Mouse (Mus musculus) embryonic facial prominence, embryonic 13.5 days (tissue): Measurements from ENCODE around the gene Xaf1. TPM values are rescaled to one million over a fixed set of nuclear protein-coding genes. Genes with fewer than 3 reads are reported as not detected.

Experiments used
- ATAC-seq: fragments of 200-750 bp; cut with Nextera tagmentation; 2 replicates; pipeline ENCODE4 v1.8.0; 2017; ENCODE audit warnings: low read depth; ENCODE audit not compliant: insufficient number of reproducible peaks, insufficient read depth, low FRiP score, low TSS enrichment
- H3K27ac ChIP-seq: fragments of 300-500 bp; sonication (generic); 2 replicates; pipeline ENCODE4 v1.5.1; 2015; ENCODE audit warnings: moderate library complexity, mild to moderate bottlenecking, inconsistent platforms
- H3K27me3 ChIP-seq: fragments of 300-500 bp; sonication (generic); 2 replicates; pipeline ENCODE4 v1.6.1; 2015; ENCODE audit warnings: mild to moderate bottlenecking, inconsistent platforms
- H3K36me3 ChIP-seq: fragments of 300-500 bp; sonication (generic); 2 replicates; pipeline ENCODE4 v1.6.1; 2015; ENCODE audit warnings: mild to moderate bottlenecking, inconsistent platforms
- H3K4me1 ChIP-seq: fragments of 300-500 bp; sonication (generic); 2 replicates; pipeline ENCODE4 v1.6.1; 2015; ENCODE audit warnings: inconsistent platforms
- H3K4me2 ChIP-seq: fragments of 300-500 bp; sonication (generic); 2 replicates; pipeline ENCODE4 v1.6.1; 2015; ENCODE audit warnings: moderate library complexity, mild to moderate bottlenecking, inconsistent platforms
- H3K4me3 ChIP-seq: fragments of 300-500 bp; sonication (generic); 2 replicates; pipeline ENCODE4 v1.5.1; 2015; ENCODE audit warnings: mild to moderate bottlenecking, inconsistent platforms
- H3K9ac ChIP-seq: fragments of 300-500 bp; sonication (generic); 2 replicates; pipeline ENCODE4 v1.6.1; 2015; ENCODE audit warnings: mild to moderate bottlenecking, inconsistent platforms
- H3K9me3 ChIP-seq: fragments of 300-500 bp; sonication (generic); 2 replicates; pipeline ENCODE4 v1.6.1; 2016; ENCODE audit warnings: inconsistent platforms
- WGBS: fragments of 180-500 bp; shearing (Covaris S2); methylation state at CpG from one replicate; pipeline ENCODE4 v1.1.7; 2015; ENCODE audit warnings: mixed read lengths; 5-methylcytosine and 5-hydroxymethylcytosine counted together
- polyA plus RNA-seq: library from polyadenylated mRNA; unstranded; fragments of >200 nt; fragmentation: Nextera tagmentation; extraction: Ambion mirVana; gene quantifications from 2 replicates; pipeline ENCODE4 v1.2.1, GENCODE M21; 2015

Gene Xaf1
- polyA plus RNA-seq: 2.2 and 2.3 TPM in 2 replicates

- Histone ChIP-seq H3K27ac (no peak within 1 kb of the TSS), H3K9me3 (no peaks in the 10 kb centered on the region), H3K27me3 (no peaks in the 10 kb centered on the region), H3K4me3 (no peak within 1 kb of the TSS; the same call in 1 of the 2 replicates), H3K36me3 (no peaks in the 10 kb centered on the region), H3K9ac (no peak within 1 kb of the TSS), H3K4me2 (peak within 1 kb of the TSS; percentile 28), H3K4me1 (no peaks in the 10 kb centered on the region)
- WGBS: 24% methylated on average over 6 of the region's 6 CpGs
- ATAC-seq: no peak
Measured at GRCm38 (mm10) chr11:72301334-72301733, at the start of gene Xaf1. Gene Xaf1 (plus strand): TSS chr11:72301629.

- WGBS: 89% methylated on average over 4 of the region's 4 CpGs
- H3K4me1 ChIP-seq: no peaks in the 10 kb centered on the region
Measured at GRCm38 (mm10) chr11:72255629-72256028, 45.8 kb upstream of the Xaf1 start.

GRCm38 (mm10) chr11:72256441-72256840, 45.0 kb upstream of the Xaf1 start:
- no peak for ATAC-seq

More at GRCm38 (mm10) chr11:72255629-72256028, 45.8 kb upstream of the Xaf1 start:
- Histone ChIP-seq H3K4me2 (no peak overlapping the region), H3K9ac (no peak overlapping the region), H3K9me3 (no peaks in the 10 kb centered on the region), H3K36me3 (no peaks in the 10 kb centered on the region), H3K27me3 (0 out of 2 replicates have a peak, but pooled peaks cover under 1% of the 10 kb centered on the region), H3K27ac (no peak overlapping the region), H3K4me3 (no peak overlapping the region)
- ATAC-seq: no peak

GRCm38 (mm10) chr11:72265483-72265882, 35.9 kb upstream of the Xaf1 start:
- H3K36me3 ChIP-seq: no peaks in the 10 kb centered on the region
- peaks cover 18% of the 10 kb centered on the region for H3K4me1 ChIP-seq
- no peak overlapping the region for H3K27ac ChIP-seq
- no peaks in the 10 kb centered on the region for H3K9me3 ChIP-seq
- WGBS: 6% methylated on average over 11 of the region's 11 CpGs
- H3K27me3 ChIP-seq: peaks cover 54% of the 10 kb centered on the region
- ATAC-seq: no peak
- 0 out of 2 replicates have a peak overlapping the region, but pooled peaks have one; percentile 65 for H3K9ac ChIP-seq
- H3K4me3 ChIP-seq: peak overlapping the region; percentile 47
- H3K4me2 ChIP-seq: peak overlapping the region; percentile 82

More at GRCm38 (mm10) chr11:72256441-72256840, 45.0 kb upstream of the Xaf1 start:
- Histone ChIP-seq H3K4me3 (no peak overlapping the region), H3K27ac (no peak overlapping the region), H3K36me3 (no peaks in the 10 kb centered on the region), H3K9me3 (no peaks in the 10 kb centered on the region), H3K9ac (no peak overlapping the region), H3K27me3 (no peaks in the 10 kb centered on the region), H3K4me2 (no peak overlapping the region), H3K4me1 (no peaks in the 10 kb centered on the region)
- WGBS: 74% methylated on average over 2 of the region's 2 CpGs

- Histone ChIP-seq H3K4me2 (peak overlapping the region; percentile 82), H3K4me3 (peak overlapping the region; percentile 47), H3K27ac (no peak overlapping the region), H3K36me3 (no peaks in the 10 kb centered on the region), H3K4me1 (peaks cover 18% of the 10 kb centered on the region), H3K27me3 (peaks cover 54% of the 10 kb centered on the region), H3K9me3 (no peaks in the 10 kb centered on the region), H3K9ac (peak overlapping the region; percentile 65)
- ATAC-seq: peak; percentile 78
- WGBS: 1% methylated on average over 46 of the region's 46 CpGs
Measured at GRCm38 (mm10) chr11:72266207-72266959, 35.0 kb upstream of the Xaf1 start.

GRCm38 (mm10) chr11:72266960-72267560, 34.4 kb upstream of the Xaf1 start, which contains the start of gene Slc13a5:
Gene Slc13a5 (minus strand): TSS chr11:72267222.
- no peaks in the 10 kb centered on the region for H3K36me3 ChIP-seq
- WGBS: 3% methylated on average over 36 of the region's 36 CpGs
- peak within 1 kb of the TSS; percentile 82 for H3K4me2 ChIP-seq
- peak within 1 kb of the TSS; percentile 47 for H3K4me3 ChIP-seq
- peaks cover 54% of the 10 kb centered on the region for H3K27me3 ChIP-seq
- no peak within 1 kb of the TSS for H3K27ac ChIP-seq
- H3K4me1 ChIP-seq: peaks cover 18% of the 10 kb centered on the region
- H3K9me3 ChIP-seq: no peaks in the 10 kb centered on the region
- no peak for ATAC-seq
- H3K9ac ChIP-seq: peak within 1 kb of the TSS; percentile 65

- Histone ChIP-seq H3K9me3 (no peaks in the 10 kb centered on the region), H3K4me2 (no peak overlapping the region), H3K4me1 (peaks cover 4% of the 10 kb centered on the region), H3K9ac (no peak overlapping the region), H3K36me3 (no peaks in the 10 kb centered on the region), H3K27ac (no peak overlapping the region), H3K27me3 (peaks cover 22% of the 10 kb centered on the region), H3K4me3 (no peak overlapping the region)
- WGBS: 59% methylated on average over 1 of the region's 1 CpGs
- no peak for ATAC-seq
Measured at GRCm38 (mm10) chr11:72271761-72272160, 29.7 kb upstream of the Xaf1 start.

- no peaks in the 10 kb centered on the region for H3K9me3 ChIP-seq
- H3K36me3 ChIP-seq: no peaks in the 10 kb centered on the region
- no peaks in the 10 kb centered on the region for H3K4me1 ChIP-seq
- no peak overlapping the region for H3K27ac ChIP-seq
- no peak for ATAC-seq
- H3K27me3 ChIP-seq: peaks cover 7% of the 10 kb centered on the region
- WGBS: 78% methylated on average over 3 of the region's 3 CpGs
- no peak overlapping the region for H3K4me3 ChIP-seq
- no peak overlapping the region for H3K9ac ChIP-seq
- H3K4me2 ChIP-seq: no peak overlapping the region
Measured at GRCm38 (mm10) chr11:72273341-72273740, 28.1 kb upstream of the Xaf1 start.

- no peak overlapping the region for H3K9ac ChIP-seq
- H3K4me2 ChIP-seq: no peak overlapping the region
- no peak for ATAC-seq
- no peak overlapping the region for H3K4me3 ChIP-seq
- H3K9me3 ChIP-seq: no peaks in the 10 kb centered on the region
- WGBS: 84% methylated on average over 5 of the region's 5 CpGs
- H3K36me3 ChIP-seq: no peaks in the 10 kb centered on the region
- H3K4me1 ChIP-seq: no peaks in the 10 kb centered on the region
- no peaks in the 10 kb centered on the region for H3K27me3 ChIP-seq
- H3K27ac ChIP-seq: no peak overlapping the region
Measured at GRCm38 (mm10) chr11:72281143-72281851, 20.1 kb upstream of the Xaf1 start.

GRCm38 (mm10) chr11:72281852-72282400, 19.5 kb upstream of the Xaf1 start:
- no peaks in the 10 kb centered on the region for H3K36me3 ChIP-seq
- H3K9me3 ChIP-seq: no peaks in the 10 kb centered on the region
- no peak overlapping the region for H3K4me3 ChIP-seq
- no peak overlapping the region for H3K9ac ChIP-seq
- WGBS: 57% methylated on average over 5 of the region's 5 CpGs
- H3K27ac ChIP-seq: no peak overlapping the region
- no peaks in the 10 kb centered on the region for H3K4me1 ChIP-seq
- no peaks in the 10 kb centered on the region for H3K27me3 ChIP-seq
- ATAC-seq: no peak
- H3K4me2 ChIP-seq: no peak overlapping the region

- no peak overlapping the region for H3K4me3 ChIP-seq
- no peak overlapping the region for H3K27ac ChIP-seq
- no peaks in the 10 kb centered on the region for H3K36me3 ChIP-seq
- no peaks in the 10 kb centered on the region for H3K4me1 ChIP-seq
- no peak overlapping the region for H3K4me2 ChIP-seq
- H3K9ac ChIP-seq: no peak overlapping the region
- ATAC-seq: no peak
- H3K9me3 ChIP-seq: no peaks in the 10 kb centered on the region
- no peaks in the 10 kb centered on the region for H3K27me3 ChIP-seq
- WGBS: 84% methylated on average over 16 of the region's 16 CpGs
Measured at GRCm38 (mm10) chr11:72283486-72284224, 17.8 kb upstream of the Xaf1 start.
